Mouse (Mus musculus): ENCODE results near the gene Ppp1cc. TPM values are rescaled to one million over a fixed set of nuclear protein-coding genes. Genes with fewer than 3 reads are reported as not detected.
A peak's percentile ranks its signal among the peaks of the same experiment; 100 is the strongest.
"Not testable (repeated sequence)": the region's sequence is repeated elsewhere in the genome, so short reads cannot be mapped to it uniquely, and the experiment has no call there.

Gene Ppp1cc
- polyA plus RNA-seq, 1 experiment from 2014 or later, result 198 TPM

GRCm38 (mm10) chr5:122201904-122202303 is 43.8 kb downstream of the Ppp1cc start:
- no peak for ATAC-seq (replicated peaks; ENCODE audit: insufficient number of reproducible peaks, insufficient read depth, low FRiP score, low read depth)
- Histone ChIP-seq H3K9ac (no peak overlapping the region), H3K4me1 (replicated peaks) (no peaks in the 10 kb centered on the region), H3K9me3 (replicated peaks) (no peaks in the 10 kb centered on the region), H3K27me3 (no peaks in the 10 kb centered on the region), H3K4me3 (no peak overlapping the region), H3K27ac (no peak overlapping the region), H3K4me2 (no peak overlapping the region), H3K36me3 (no peaks in the 10 kb centered on the region)
- WGBS, result 84% methylated on average over 6 of the region's 6 CpGs

- Histone ChIP-seq H3K4me3 (no peak overlapping the region), H3K4me2 (no peak overlapping the region), H3K27me3 (no peaks in the 10 kb centered on the region), H3K36me3 (no peaks in the 10 kb centered on the region), H3K27ac (no peak overlapping the region), H3K9me3 (replicated peaks) (no peaks in the 10 kb centered on the region), H3K4me1 (replicated peaks) (peaks cover 3% of the 10 kb centered on the region; the same call in 1 of the 2 replicates), H3K9ac (no peak overlapping the region)
- ATAC-seq (replicated peaks; ENCODE audit: insufficient number of reproducible peaks, insufficient read depth, low FRiP score, low read depth), result no peak
- 59% methylated on average over 2 of the region's 2 CpGs for WGBS
Measured at GRCm38 (mm10) chr5:122204180-122204579, 46.1 kb downstream of the Ppp1cc start.

GRCm38 (mm10) chr5:122206475-122206874 is 48.4 kb downstream of the Ppp1cc start, which contains the start of gene Hvcn1:
Gene Hvcn1, plus strand, starts transcription at chr5:122206804.
- Histone ChIP-seq H3K4me2 (no peak within 1 kb of the TSS), H3K36me3 (no peaks in the 10 kb centered on the region), H3K4me3 (no peak within 1 kb of the TSS), H3K27me3 (no peaks in the 10 kb centered on the region), H3K9ac (no peak within 1 kb of the TSS), H3K4me1 (replicated peaks) (peaks cover 14% of the 10 kb centered on the region), H3K9me3 (replicated peaks) (no peaks in the 10 kb centered on the region), H3K27ac (no peak within 1 kb of the TSS)
- ATAC-seq (replicated peaks; ENCODE audit: insufficient number of reproducible peaks, insufficient read depth, low FRiP score, low read depth), result no peak
- WGBS, result 75% methylated on average over 4 of the region's 4 CpGs

- H3K27me3 ChIP-seq, result no peaks in the 10 kb centered on the region
- H3K4me1 ChIP-seq (replicated peaks), result peaks cover 14% of the 10 kb centered on the region
- no peaks in the 10 kb centered on the region for H3K9me3 ChIP-seq (replicated peaks)
- H3K9ac ChIP-seq, result no peak overlapping the region
- peak overlapping the region; percentile 54; the same call in 1 of the 2 replicates for H3K27ac ChIP-seq
- ATAC-seq (replicated peaks; ENCODE audit: insufficient number of reproducible peaks, insufficient read depth, low FRiP score, low read depth), result no peak
- H3K36me3 ChIP-seq, result no peaks in the 10 kb centered on the region
- 61% methylated on average over 6 of the region's 6 CpGs for WGBS
- H3K4me3 ChIP-seq, result no peak overlapping the region
- H3K4me2 ChIP-seq, result peak overlapping the region; percentile 69
Measured at GRCm38 (mm10) chr5:122208909-122209308, 50.8 kb downstream of the Ppp1cc start.

- H3K4me1 ChIP-seq (replicated peaks), result peaks cover 14% of the 10 kb centered on the region
- no peaks in the 10 kb centered on the region for H3K27me3 ChIP-seq
- H3K27ac ChIP-seq, result peak overlapping the region; percentile 54; the same call in 1 of the 2 replicates
- peak overlapping the region; percentile 53 for H3K9ac ChIP-seq
- peak overlapping the region; percentile 44 for H3K4me3 ChIP-seq
- peak overlapping the region; percentile 69 for H3K4me2 ChIP-seq
- no peaks in the 10 kb centered on the region for H3K9me3 ChIP-seq (replicated peaks)
- H3K36me3 ChIP-seq, result no peaks in the 10 kb centered on the region
- 9% methylated on average over 18 of the region's 21 CpGs for WGBS
- ATAC-seq (replicated peaks; ENCODE audit: insufficient number of reproducible peaks, insufficient read depth, low FRiP score, low read depth), result peak; percentile 59
Measured at GRCm38 (mm10) chr5:122209591-122210368, 51.7 kb downstream of the Ppp1cc start.

- peaks cover 14% of the 10 kb centered on the region for H3K4me1 ChIP-seq (replicated peaks)
- H3K36me3 ChIP-seq, result no peaks in the 10 kb centered on the region
- H3K27ac ChIP-seq, result no peak overlapping the region
- H3K9me3 ChIP-seq (replicated peaks), result no peaks in the 10 kb centered on the region
- no peak overlapping the region for H3K9ac ChIP-seq
- no peaks in the 10 kb centered on the region for H3K27me3 ChIP-seq
- H3K4me3 ChIP-seq, result no peak overlapping the region
- ATAC-seq (replicated peaks; ENCODE audit: insufficient number of reproducible peaks, insufficient read depth, low FRiP score, low read depth), result no peak
- 84% methylated on average over 8 of the region's 8 CpGs for WGBS
- no peak overlapping the region for H3K4me2 ChIP-seq
Measured at GRCm38 (mm10) chr5:122210890-122211289, 52.8 kb downstream of the Ppp1cc start.

GRCm38 (mm10) chr5:122212125-122212524 is 54.0 kb downstream of the Ppp1cc start:
- ATAC-seq (replicated peaks; ENCODE audit: insufficient number of reproducible peaks, insufficient read depth, low FRiP score, low read depth), result no peak
- Histone ChIP-seq H3K27ac (no peak overlapping the region), H3K9me3 (replicated peaks) (no peaks in the 10 kb centered on the region), H3K4me3 (no peak overlapping the region), H3K4me2 (no peak overlapping the region), H3K4me1 (replicated peaks) (peaks cover 14% of the 10 kb centered on the region), H3K36me3 (no peaks in the 10 kb centered on the region), H3K27me3 (no peaks in the 10 kb centered on the region), H3K9ac (no peak overlapping the region)
- WGBS, result 81% methylated on average over 8 of the region's 8 CpGs

GRCm38 (mm10) chr5:122212820-122213219 is 54.7 kb downstream of the Ppp1cc start:
- WGBS, result 94% methylated on average over 1 of the region's 1 CpGs

GRCm38 (mm10) chr5:122213861-122214260 is 55.8 kb downstream of the Ppp1cc start:
- no peak for ATAC-seq (replicated peaks; ENCODE audit: insufficient number of reproducible peaks, insufficient read depth, low FRiP score, low read depth)
- Histone ChIP-seq H3K4me3 (no peak overlapping the region), H3K4me2 (no peak overlapping the region), H3K4me1 (replicated peaks) (peaks cover 13% of the 10 kb centered on the region), H3K27me3 (no peaks in the 10 kb centered on the region), H3K36me3 (no peaks in the 10 kb centered on the region), H3K9me3 (replicated peaks) (no peaks in the 10 kb centered on the region), H3K27ac (no peak overlapping the region), H3K9ac (no peak overlapping the region)
- 91% methylated on average over 6 of the region's 6 CpGs for WGBS

More at GRCm38 (mm10) chr5:122212820-122213219, 54.7 kb downstream of the Ppp1cc start:
- not testable (repeated sequence) for H3K4me3 ChIP-seq; H3K27me3 ChIP-seq; ATAC-seq (replicated peaks; ENCODE audit: insufficient number of reproducible peaks, insufficient read depth, low FRiP score, low read depth); H3K9ac ChIP-seq; H3K9me3 ChIP-seq (replicated peaks); H3K27ac ChIP-seq; H3K36me3 ChIP-seq; H3K4me2 ChIP-seq
- peaks cover 14% of the 10 kb centered on the region for H3K4me1 ChIP-seq (replicated peaks)

GRCm38 (mm10) chr5:122217636-122218035 is 59.6 kb downstream of the Ppp1cc start:
- ATAC-seq (replicated peaks; ENCODE audit: insufficient number of reproducible peaks, insufficient read depth, low FRiP score, low read depth), result no peak
- Histone ChIP-seq H3K4me2 (no peak overlapping the region), H3K36me3 (no peaks in the 10 kb centered on the region), H3K9me3 (replicated peaks) (no peaks in the 10 kb centered on the region), H3K9ac (no peak overlapping the region), H3K27ac (no peak overlapping the region), H3K27me3 (no peaks in the 10 kb centered on the region), H3K4me3 (no peak overlapping the region), H3K4me1 (replicated peaks) (peaks cover 7% of the 10 kb centered on the region)
- 91% methylated on average over 6 of the region's 6 CpGs for WGBS

- 77% methylated on average over 12 of the region's 12 CpGs for WGBS
- H3K9me3 ChIP-seq (replicated peaks), result no peaks in the 10 kb centered on the region
- no peak overlapping the region for H3K4me2 ChIP-seq
- no peak for ATAC-seq (replicated peaks; ENCODE audit: insufficient number of reproducible peaks, insufficient read depth, low FRiP score, low read depth)
- no peaks in the 10 kb centered on the region for H3K27me3 ChIP-seq
- no peak overlapping the region for H3K4me3 ChIP-seq
- no peak overlapping the region for H3K27ac ChIP-seq
- no peak overlapping the region for H3K9ac ChIP-seq
- peaks cover 7% of the 10 kb centered on the region for H3K4me1 ChIP-seq (replicated peaks)
- H3K36me3 ChIP-seq, result no peaks in the 10 kb centered on the region
Measured at GRCm38 (mm10) chr5:122218109-122218905, 60.2 kb downstream of the Ppp1cc start.
